Mouse (Mus musculus) cerebellum, postnatal 4 days (tissue): ENCODE measurements around the gene Cd200r2.
"Not testable (repeated sequence)": the region's sequence is repeated elsewhere in the genome, so short reads cannot be mapped to it uniquely, and the experiment has no call there.

Experiments used
- DNase-seq, 2 experiments: peaks; one replicate each; pipeline ENCODE4 v3.0.0; 2022; ENCODE audit warnings: low spot score in 2 of 2, mixed read lengths in 1 of 2

The Cd200r2 gene

DNA sequence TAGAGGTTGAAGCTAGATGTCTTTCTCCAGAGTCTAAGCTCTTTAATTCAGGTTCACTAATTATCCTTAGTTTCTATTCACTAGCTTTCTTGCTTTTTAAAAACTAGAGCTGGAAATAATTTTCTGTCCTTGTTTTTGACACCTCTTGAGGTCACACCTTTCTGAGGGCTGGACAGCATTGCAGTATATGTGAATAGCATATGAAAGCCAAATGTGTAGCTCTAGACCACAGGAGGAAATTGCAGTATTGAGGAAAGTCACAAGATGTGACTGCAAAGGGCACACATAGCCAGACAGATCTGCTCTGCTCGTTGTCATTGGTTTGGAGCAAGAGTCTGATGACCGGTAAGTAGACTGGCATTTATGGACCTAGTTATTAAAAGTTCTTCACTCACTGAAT, at the start of gene Cd200r2:
Gene Cd200r2 (plus strand): TSS at position 301 of the 400 bp plus-strand sequence.
- no peak for DNase-seq

DNA sequence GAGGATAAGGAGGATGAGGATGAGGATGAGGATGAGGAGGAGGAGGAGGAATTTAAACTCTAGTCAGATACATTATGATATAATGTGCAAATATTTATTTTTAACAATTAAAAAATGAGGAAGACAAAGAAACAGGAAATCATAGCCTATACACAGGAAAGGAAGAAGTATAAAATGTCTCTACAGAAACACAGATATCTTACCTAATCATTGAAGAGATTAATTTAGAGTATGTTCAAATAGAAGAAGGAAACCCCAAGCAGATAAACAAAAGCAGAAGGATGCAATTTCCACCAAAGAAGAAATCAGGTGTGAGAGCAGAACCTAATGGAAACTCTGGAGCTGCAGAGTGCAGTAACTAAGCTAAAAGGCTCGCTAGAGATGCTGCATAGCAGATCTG, 48.9 kb upstream of the Cd200r2 start:
- no peak for DNase-seq

DNA sequence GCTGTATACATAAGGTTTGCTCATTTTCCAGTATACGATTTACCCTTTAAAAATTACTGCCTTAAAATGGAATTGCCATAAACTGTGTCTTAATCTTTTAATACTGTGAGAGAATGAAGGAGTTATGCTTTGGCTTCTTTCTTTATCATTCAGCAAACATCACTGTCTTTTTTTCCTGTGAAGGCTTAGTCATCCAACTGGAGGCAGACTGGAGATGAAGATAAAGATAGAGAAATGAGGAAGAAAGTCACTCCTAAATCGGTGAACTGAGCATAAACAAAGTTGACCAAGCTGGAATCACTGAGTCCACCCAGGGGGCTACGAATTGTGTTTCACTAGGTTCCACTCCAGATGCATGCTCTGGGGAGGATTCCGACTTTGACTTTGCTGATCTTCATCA, 46.4 kb upstream of the Cd200r2 start:
- no peak for DNase-seq

DNA sequence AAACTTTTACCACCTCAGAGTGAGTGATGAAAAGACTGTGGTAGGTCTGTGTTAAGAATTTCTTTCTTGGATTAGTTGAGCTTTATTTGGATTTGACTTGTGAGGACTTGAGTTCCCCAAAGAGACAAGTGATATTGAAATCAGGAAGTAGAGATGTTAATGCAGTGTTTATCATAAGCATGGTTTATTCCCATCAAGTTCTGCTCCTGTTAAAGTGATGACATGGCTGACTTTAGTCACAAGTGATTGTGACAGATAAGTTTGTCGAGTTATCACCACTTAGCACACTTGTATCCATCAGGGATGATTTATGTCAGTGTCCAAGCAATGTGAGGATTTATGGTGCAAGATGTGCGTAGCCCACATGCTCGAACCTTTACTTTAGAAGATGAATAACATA, 34.6 kb upstream of the Cd200r2 start:
- DNase-seq, result no peak

DNA sequence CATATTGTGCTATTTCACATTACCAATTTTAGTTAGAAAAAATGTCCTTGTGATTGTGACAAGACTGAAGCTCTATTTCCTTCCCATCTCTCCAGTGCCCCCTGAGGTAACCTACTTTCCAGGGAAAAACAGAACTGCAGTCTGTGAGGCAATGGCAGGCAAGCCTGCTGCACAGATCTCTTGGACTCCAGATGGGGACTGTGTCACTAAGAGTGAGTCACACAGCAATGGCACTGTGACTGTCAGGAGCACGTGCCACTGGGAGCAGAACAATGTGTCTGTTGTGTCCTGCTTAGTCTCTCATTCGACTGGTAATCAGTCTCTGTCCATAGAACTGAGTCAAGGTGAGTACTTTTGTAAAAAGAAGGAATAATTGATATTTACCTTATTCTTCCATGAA, 33.7 kb upstream of the Cd200r2 start:
- not testable (repeated sequence) for DNase-seq

DNA sequence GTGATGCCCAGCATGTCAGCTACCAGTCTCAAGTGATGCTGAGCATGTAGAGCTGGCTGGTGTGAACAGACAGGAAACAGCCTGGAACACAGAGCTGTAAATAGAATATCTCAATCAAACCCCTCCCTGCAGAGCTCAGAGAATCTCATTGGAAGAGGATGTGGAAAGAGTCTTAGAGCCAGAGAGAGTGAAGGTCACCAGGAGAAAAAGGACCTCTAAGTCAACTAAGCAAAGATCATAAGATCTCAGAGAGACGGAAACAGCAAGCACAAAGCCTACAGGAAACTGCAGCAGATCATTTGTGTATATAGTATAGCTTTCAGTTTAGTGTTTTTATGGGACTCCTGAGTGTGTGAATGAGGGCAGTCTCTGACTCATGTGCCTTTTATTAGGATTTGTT, 8.3 kb downstream of the Cd200r2 start:
- DNase-seq, result no peak

DNA sequence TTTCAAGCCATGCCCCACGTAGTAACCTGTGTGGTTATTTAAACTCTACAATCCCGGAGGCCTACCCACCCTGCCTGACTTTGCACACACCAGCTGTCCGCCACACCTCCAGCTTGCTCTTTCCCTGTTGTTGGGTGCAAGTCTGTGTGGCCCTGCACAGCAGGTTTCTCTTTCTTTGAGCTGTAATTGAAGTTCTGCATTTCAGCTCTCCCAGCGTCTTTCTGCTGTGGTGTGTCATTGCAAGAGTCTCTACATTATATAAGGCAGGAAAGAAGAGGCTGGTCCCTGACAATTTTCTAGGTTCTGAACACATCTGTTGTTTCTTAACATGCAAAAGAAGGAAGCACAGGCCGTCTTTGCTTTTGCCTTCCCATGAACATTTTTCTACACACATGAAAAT, 9.7 kb downstream of the Cd200r2 start:
- no peak for DNase-seq

DNA sequence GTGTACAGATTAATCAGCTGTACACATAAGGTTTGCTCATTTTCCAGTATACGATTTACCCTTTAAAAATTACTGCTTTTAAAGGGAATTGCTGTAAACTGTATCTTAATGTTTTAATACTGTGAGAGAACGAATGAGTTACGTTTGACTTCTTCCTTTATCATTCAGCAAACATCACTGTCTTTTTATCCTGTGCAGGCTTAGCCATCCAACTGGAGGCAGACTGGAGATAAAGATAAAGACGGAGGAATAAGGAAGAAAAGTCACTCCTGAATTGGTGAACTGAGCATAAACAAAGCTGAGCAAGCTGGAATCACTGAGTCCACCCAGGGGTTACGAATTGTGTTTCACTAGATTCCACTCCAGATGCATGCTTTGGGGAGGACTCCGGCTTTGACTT, 10.7 kb downstream of the Cd200r2 start:
- DNase-seq, result no peak

DNA sequence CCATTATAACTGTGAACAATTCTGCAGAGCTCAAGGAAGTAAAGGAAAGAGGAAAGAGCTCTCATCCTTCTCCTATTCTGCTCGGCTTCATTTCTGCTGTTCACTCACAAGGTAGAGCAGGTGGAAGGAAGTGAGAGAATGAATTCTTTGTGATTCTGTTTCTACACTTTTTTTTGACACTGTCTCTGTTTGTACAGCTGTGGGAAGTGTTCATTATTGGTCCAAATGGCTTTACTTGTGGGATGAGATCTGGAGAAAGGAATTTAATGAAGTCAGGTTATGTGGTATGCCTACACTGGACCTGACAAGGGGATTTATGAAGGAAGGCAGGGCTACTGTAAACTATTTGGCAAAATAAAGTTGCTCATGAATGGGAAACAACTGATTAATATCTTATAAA, 23.9 kb downstream of the Cd200r2 start:
- no peak for DNase-seq

DNA sequence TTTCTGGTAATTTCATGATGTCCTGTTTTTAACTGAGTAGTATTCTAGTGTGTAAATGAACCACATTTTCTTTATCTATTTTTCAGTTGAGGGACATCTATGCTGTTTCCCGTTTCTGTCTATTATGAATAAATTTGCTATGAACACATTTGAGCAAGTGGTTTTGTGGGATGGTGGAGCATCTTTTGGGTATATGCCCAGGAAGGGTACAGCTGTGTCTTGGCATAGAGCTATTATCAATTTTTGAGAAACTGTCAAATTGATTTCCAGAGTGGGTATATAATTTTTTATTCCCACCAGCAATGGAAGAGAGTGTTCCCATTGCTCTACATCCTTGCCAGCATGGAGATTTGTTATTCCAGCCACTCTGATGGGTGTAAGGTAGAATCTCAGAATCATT, 65.1 kb downstream of the Cd200r2 start:
- no peak for DNase-seq

DNA sequence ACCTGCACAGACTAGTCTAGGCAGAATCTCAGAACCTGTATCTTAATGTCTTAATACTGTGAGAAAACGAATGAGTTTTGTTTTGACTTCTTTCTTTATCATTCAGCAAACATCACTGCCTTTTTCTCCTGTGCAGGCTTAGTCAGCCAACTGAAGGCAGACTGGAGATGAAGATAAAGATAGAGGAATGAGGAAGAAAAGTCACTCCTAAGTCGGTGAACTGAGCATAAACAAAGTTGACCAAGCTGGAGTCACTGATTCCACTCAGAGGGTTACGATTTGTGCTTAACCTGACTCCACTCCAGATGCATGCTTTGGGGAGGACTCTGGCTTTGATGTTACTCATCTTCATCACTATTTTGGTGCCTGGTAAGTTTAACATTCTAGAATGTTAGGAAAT, 76.6 kb downstream of the Cd200r2 start, which contains the start of gene Cd200r3:
Gene Cd200r3 (plus strand): TSS at position 211 of the 400 bp plus-strand sequence.
- no peak for DNase-seq

DNA sequence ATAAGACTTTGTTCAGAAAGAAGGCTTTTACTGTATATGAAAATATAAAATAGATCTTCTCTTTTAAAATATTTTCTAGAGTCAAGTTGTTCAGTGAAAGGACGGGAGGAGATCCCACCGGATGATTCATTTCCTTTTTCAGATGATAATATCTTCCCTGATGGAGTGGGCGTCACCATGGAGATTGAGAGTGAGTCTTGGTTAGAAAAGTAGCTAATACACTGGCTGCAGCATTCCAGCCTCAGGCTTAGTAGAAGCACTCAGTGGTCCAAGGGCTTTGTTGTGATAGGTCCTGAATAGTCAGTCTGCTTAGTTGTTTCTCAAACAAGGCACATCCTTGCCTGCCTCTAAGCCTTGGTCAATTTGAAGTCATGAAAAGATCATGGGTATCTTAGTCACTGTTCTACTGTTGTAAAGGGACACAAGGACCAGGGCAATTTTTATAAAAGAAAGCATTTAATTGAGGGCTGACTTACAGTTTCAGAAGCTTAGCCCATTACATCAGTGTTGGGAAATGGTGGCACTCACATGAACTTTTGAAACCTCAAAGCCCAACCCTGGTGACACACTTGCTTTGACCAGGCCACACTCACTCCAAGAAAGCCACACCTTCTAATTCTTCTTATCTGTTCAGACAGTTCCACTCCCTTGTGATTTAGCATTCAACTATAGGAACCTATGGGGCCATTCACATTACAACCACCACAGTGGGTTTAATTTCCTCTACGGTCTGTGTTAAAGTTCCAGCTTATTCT, 84.6 kb downstream of the Cd200r2 start:
- DNase-seq, result no peak

DNA sequence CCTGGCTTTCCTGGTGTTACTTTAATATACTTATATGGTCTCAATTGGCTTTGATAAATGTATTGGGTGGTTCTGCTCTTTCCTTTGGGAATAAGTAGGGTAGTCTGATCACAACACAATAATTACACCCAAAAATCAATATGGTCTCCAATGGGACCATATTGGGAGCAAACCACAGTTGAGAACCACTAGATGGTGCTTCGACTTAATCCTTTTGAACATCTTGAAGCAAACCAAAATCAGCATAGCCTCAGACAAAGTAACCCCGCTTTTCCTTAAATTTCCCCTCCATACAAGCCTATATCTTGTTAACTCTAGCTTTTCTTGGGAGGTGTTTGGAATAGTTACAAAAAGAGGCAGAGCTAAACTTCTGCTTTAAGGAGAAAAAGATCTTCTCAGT, 95.4 kb downstream of the Cd200r2 start:
- DNase-seq, result no peak

DNA sequence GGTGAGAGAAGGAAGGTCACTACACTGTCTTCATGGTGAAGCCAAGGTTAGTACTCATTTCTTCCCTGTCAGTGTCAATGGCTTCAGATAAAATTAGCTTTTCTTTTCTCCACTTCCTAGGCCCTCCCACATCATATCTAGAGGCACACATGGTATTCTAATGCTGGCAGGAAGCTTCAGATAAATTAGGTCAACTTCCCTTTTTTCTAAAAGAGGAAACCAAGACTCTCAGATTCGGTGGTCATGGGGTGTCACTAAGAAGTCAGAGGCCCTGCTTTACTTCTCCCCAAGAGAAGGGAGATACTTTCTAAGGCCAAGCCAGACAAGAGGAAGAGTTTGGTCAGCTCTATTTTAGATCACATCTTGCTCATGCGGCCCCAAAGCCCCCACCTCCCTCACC, 95.9 kb downstream of the Cd200r2 start:
- no peak for DNase-seq

DNA sequence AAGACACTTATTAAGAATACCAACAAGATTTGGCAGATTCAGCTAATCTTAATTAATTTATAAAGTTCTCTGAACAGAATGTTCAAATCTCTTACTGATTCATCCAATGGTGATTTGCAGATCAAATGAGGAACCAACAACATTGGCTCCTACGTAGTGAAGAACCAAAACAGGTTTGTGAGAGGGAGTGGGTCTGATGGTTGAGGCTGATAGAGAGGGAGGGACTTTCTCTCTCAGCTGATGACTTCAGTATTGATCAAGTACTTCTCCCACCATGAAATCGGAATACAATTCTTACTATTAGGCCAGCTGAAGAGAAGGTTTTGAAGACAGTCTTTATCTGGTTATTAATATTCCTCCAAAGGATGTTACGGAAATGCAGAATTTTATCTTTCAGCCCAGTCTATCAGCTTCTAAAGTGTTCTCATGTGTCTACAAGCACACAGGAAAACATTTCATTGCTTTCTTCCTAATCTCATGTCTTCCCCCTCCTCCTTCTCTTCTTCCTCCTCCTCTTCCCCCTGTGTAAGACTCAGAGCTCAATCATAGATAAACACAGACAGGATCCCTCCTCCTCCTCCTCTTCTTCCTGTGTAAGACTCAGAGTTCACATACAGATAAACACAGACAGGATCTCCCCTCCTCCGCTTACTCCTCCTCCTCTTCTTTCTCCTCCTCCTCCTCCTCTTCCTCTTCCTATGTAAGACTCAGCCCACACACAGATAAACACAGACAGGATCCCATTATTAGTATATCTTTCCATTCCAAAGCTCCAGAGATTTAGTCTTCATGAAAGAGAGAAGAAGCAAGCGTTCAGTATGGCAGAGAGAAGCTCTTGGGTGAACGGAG, 97.9 kb downstream of the Cd200r2 start:
- DNase-seq, result no peak

DNA sequence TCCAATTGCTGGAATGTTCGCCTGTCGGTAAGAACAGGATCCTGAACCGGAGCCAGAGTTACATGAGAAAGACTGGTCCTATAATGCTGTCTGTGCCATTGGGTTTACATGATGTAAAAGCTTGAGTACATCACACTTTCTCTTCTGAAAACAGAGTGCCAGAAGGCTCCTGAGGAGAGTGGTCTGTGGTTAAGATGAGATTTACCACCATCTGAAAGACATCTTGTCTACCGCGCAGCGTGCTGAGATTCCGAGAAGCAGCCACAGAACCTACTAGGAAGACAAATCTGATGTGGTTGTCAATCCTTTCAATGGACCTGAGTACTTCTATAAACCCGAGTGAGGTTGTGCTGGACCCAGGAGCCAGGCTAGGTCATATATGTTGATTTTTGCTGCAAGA, 98.5 kb downstream of the Cd200r2 start:
- DNase-seq, result no peak
